Mouse (Mus musculus): Measurements from ENCODE around the gene Fez2.

Gene Fez2

DNA sequence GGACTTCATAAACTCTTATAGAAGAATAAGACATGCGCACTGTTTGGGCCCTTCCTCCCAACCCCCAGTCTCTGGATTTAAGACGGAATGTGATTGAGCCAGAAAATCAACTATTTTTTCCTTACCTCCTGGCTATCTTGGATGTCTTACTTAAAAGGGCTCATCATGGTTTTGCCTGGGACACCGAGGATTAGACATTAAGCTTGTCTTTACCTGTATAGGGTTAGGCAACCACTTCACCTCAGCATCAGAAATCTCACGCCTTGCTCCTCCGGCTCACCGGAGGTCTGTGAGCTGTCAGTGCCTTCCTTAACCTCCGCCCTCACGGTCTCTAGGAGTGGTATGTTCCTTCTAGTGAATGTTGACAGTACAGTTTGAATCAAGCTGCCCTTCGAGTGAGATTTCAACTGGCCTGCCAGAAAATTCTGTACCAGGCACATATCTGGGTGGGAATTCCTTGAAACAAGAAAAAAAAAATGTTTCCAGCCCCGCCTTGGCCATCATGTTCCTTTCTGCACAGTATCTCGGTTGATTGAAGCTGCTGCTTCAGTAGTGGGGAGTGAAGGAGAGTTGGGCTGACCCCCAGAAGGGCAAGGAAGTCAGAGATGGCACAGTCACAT lies 96.6 kb downstream of the Fez2 start:
- peak; percentile 46 for DNase-seq (ENCODE audit: low spot score)

All from lung, postnatal 25 days (tissue).